In genomic region chr2:109484306-109484705, GRCm38 (mm10) we compare ENCODE assay signal across 24 mouse cellular contexts.
"Had no signal": no experiment of that assay in that cellular context is flagged by ENCODE, and none has a peak within 500 bp of the region (broad histone marks: within the 10 kb centered on the region; RNA-seq: fewer than 3 reads in every experiment).

No protein-coding gene starts in this region.

- H3K4me2 ChIP-seq: heart, embryonic 11.5 days; heart, embryonic 13.5 days; heart, embryonic 15.5 days; hindbrain, embryonic 12.5 days; hindbrain, embryonic 15.5 days; limb, embryonic 13.5 days; limb, embryonic 15.5 days; liver, embryonic 12.5 days had no signal

- H3K4me3 ChIP-seq: heart, adult 2 months; heart, embryonic 13.5 days; heart, embryonic 15.5 days; hindbrain, embryonic 12.5 days; hindbrain, embryonic 15.5 days; limb, embryonic 13.5 days; limb, embryonic 15.5 days; liver, embryonic 12.5 days had no signal

- H3K27ac ChIP-seq: heart, adult 2 months; heart, embryonic 13.5 days; heart, embryonic 15.5 days; hindbrain, embryonic 12.5 days; hindbrain, embryonic 15.5 days; hindbrain, postnatal 0 days; limb, embryonic 13.5 days; limb, embryonic 15.5 days; liver, embryonic 12.5 days; liver, embryonic 14.5 days had no signal

- H3K36me3 ChIP-seq: heart, embryonic 13.5 days; heart, embryonic 15.5 days; hindbrain, embryonic 12.5 days; hindbrain, embryonic 15.5 days; limb, embryonic 13.5 days; limb, embryonic 15.5 days; liver, embryonic 12.5 days had no signal

- H3K4me1 ChIP-seq: heart, embryonic 13.5 days; heart, embryonic 15.5 days; hindbrain, embryonic 12.5 days; hindbrain, embryonic 15.5 days; limb, embryonic 13.5 days; limb, embryonic 15.5 days; liver, embryonic 12.5 days had no signal

- H3K27me3 ChIP-seq: heart, embryonic 13.5 days; heart, embryonic 15.5 days; hindbrain, embryonic 12.5 days; hindbrain, embryonic 15.5 days; limb, embryonic 13.5 days; limb, embryonic 15.5 days; liver, embryonic 12.5 days had no signal

- H3K9me3 ChIP-seq: heart, embryonic 13.5 days; heart, embryonic 15.5 days; hindbrain, embryonic 12.5 days; hindbrain, embryonic 15.5 days; limb, embryonic 13.5 days; limb, embryonic 15.5 days; liver, embryonic 12.5 days had no signal

- ATAC-seq: forebrain, postnatal 0 days; hindbrain, postnatal 0 days; intestine, embryonic 16.5 days; liver, embryonic 12.5 days had no signal

- DNase-seq: forebrain, postnatal 0 days; gastrocnemius, postnatal 14 days; gastrocnemius, postnatal 36 days; heart, adult 11 months; heart, adult 2 months; heart, postnatal 14 days; heart, postnatal 36 days; kidney, adult 18-20 months; kidney, adult 8-10 months; kidney, postnatal 25 days; layer of hippocampus, adult 9-11 months; layer of hippocampus, postnatal 36 days; left cerebral cortex, postnatal 4 days had no signal

- H3K9ac ChIP-seq: forebrain, postnatal 0 days; heart, embryonic 13.5 days; heart, embryonic 15.5 days; hindbrain, embryonic 12.5 days; hindbrain, embryonic 15.5 days; limb, embryonic 13.5 days; limb, embryonic 15.5 days; liver, embryonic 12.5 days; liver, embryonic 14.5 days had no signal
